Mouse (Mus musculus) megakaryocyte, embryonic 14.5 days (primary cell): ENCODE results near the gene Rbx1.

ENCODE experiments used
- FLI1 ChIP-seq: IDR thresholded peaks from 2 replicates; pipeline ENCODE4 v1.6.1; 2012; ENCODE audit warnings: low read length, inconsistent platforms, mixed read lengths
- GATA1 ChIP-seq: IDR thresholded peaks from 3 replicates; pipeline ENCODE4 v1.6.1; 2012; ENCODE audit warnings: mixed read lengths, low read length, inconsistent platforms, borderline replicate concordance

GRCm38 (mm10) chr15:81476597-81476996 lies 10.5 kb downstream of the Rbx1 start:
- TF ChIP-seq GATA1 (no peak), FLI1 (no peak)
